Mouse (Mus musculus) kidney, adult 9 months (tissue): ENCODE results near the gene Gm20817.
"Not testable (repeated sequence)": the region's sequence is repeated elsewhere in the genome, so short reads cannot be mapped to it uniquely, and the experiment has no call there.

Source experiments
- DNase-seq: peaks from one replicate; pipeline ENCODE4 v3.0.0; 2022

The Gm20817 gene

DNA sequence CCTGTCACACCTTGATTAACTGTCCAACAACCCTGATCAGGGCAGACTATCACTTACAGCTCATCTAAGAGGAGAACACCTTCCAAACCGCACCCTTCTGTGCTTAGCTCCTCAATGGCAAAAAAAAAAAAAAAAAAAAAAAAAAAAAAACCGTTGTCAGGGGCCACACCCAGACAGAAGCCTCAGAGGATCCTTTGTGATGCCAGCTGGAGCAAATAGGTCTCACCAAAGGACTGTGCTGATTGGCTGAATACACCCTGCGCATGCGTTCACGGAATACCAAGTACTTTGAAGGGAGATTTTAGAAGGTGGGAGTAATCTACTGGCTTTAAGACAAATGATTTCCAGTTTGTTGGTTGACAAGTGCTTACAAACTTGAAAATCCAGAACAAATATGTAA is at the start of gene Gm20817:
Gm20817 (minus strand) TSS at position 101 of the 400 bp plus-strand sequence.
- not testable (repeated sequence) for DNase-seq
